Mouse (Mus musculus): ENCODE results near the gene Lmo2. TPM values are rescaled to one million over a fixed set of nuclear protein-coding genes. Genes with fewer than 3 reads are reported as not detected.

Gene Lmo2
- polyA plus RNA-seq, 1 experiment from 2014 or later = 17.8 TPM

Other genes starting within 250 kb of the Lmo2 start
- 16.2 and 16.5 TPM in 2 replicates for gene Nat10, start 196.7 kb upstream of the Lmo2 start, polyA plus RNA-seq (2015; fragmentation: Nextera tagmentation; extraction: Ambion mirVana)
- 202 and 209 TPM in 2 replicates for gene Caprin1, start 160.3 kb upstream of the Lmo2 start, polyA plus RNA-seq (2015; fragmentation: Nextera tagmentation; extraction: Ambion mirVana)
- gene Fbxo3, start 69.7 kb downstream of the Lmo2 start, polyA plus RNA-seq (2015; fragmentation: Nextera tagmentation; extraction: Ambion mirVana) = 46.7 and 49.8 TPM in 2 replicates
- gene 4931422A03Rik, start 70.4 kb downstream of the Lmo2 start, polyA plus RNA-seq (2015; fragmentation: Nextera tagmentation; extraction: Ambion mirVana) = 2.1 and 2.6 TPM in 2 replicates
- not detected in 2 replicates for gene Gm10912, start 107.8 kb downstream of the Lmo2 start, polyA plus RNA-seq (2015; fragmentation: Nextera tagmentation; extraction: Ambion mirVana)
- gene Gm10799, start 110.6 kb downstream of the Lmo2 start, polyA plus RNA-seq (2015; fragmentation: Nextera tagmentation; extraction: Ambion mirVana) = not detected in 2 replicates
- gene Cd59b, start 111.9 kb downstream of the Lmo2 start, polyA plus RNA-seq (2015; fragmentation: Nextera tagmentation; extraction: Ambion mirVana) = 4.7 and 5.1 TPM in 2 replicates
- 51.5 and 53.5 TPM in 2 replicates for gene Cd59a, start 137.8 kb downstream of the Lmo2 start, polyA plus RNA-seq (2015; fragmentation: Nextera tagmentation; extraction: Ambion mirVana)
- gene A930018P22Rik, start 164.8 kb downstream of the Lmo2 start, polyA plus RNA-seq (2015; fragmentation: Nextera tagmentation; extraction: Ambion mirVana) = 0.19 TPM in 1 of 2 replicates, not detected in the other